Mouse (Mus musculus) thymus, adult 2 months (tissue): ENCODE results near the gene Nckap5.

Source experiments
- CTCF ChIP-seq: fragments of 200-500 bp; IDR thresholded peaks from 2 replicates; pipeline ENCODE4 v1.5.1; 2012; ENCODE audit warnings: mild to moderate bottlenecking, control low read depth, low read length, moderate library complexity, borderline replicate concordance; ENCODE audit not compliant: control insufficient read depth, poor library complexity, insufficient read depth; ENCODE audit errors: extremely low read depth
- POLR2A ChIP-seq: fragments of 200-500 bp; IDR thresholded peaks from 2 replicates; pipeline ENCODE4 v1.6.1; 2012; ENCODE audit warnings: mild to moderate bottlenecking, low read length, control low read depth, moderate library complexity; ENCODE audit not compliant: control insufficient read depth, poor library complexity, insufficient read depth; ENCODE audit errors: extremely low read depth

DNA sequence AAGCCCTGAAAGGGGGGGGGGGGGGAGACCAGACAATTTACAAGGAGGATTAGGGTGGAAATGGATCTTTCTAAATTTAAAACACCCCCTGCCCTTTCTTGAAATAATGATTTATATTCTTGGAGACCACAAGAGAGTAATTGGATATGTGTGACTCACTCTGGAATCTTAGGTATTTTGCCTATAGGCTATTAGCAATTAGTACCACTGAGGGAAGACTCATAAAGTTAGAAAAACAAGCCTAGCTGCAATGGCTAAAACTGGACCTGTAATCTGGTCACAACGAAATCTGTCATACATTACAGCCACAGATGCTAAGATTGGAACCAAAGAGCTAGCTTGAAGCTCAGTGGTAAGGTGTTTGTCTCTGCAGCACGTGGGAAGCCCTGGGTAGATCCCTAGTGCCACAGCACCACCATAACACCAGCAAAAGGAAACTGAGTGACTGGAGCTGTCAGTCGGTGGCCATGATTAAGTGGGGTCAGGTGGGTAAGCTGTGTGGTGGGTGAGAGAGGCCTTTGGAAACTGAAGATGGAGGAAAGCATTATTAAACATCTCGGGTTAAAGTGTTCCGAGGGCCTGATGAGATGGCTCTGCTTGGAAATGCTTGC is 318.7 kb downstream of the Nckap5 start:
- TF ChIP-seq POLR2A = no peak
- TF ChIP-seq CTCF = no peak
